Mouse (Mus musculus) T-helper 17 cell (primary cell): ENCODE results near the gene Usp35.

ENCODE experiments used
- in situ Hi-C, 2 experiments: fragments of 300-600 bp; cut with MboI, MseI; formaldehyde crosslinking; loops; 1 replicate in 1 of 2; 2 replicates in 1 of 2; pipeline ENCODE4 v1.15.1; 2025; ENCODE audit warnings: high pct_unique_total_duplicates in 2 of 2

Usp35 gene

GRCm38 (mm10) chr7:97315656-97316055 lies 16.2 kb downstream of the Usp35 start:
- in situ Hi-C loops = no loop called here

GRCm38 (mm10) chr7:97314646-97315045 lies 17.2 kb downstream of the Usp35 start:
- in situ Hi-C loops = no loop called here

- in situ Hi-C loops = no loop called here
Measured at GRCm38 (mm10) chr7:97313364-97313995, 18.3 kb downstream of the Usp35 start.

- in situ Hi-C loops = no loop called here
Measured at GRCm38 (mm10) chr7:97312856-97313255, 19.0 kb downstream of the Usp35 start.

- in situ Hi-C loops = no loop called here
Measured at GRCm38 (mm10) chr7:97312196-97312595, 19.6 kb downstream of the Usp35 start.

GRCm38 (mm10) chr7:97311620-97312019 lies 20.2 kb downstream of the Usp35 start:
- in situ Hi-C loops = no loop called here

GRCm38 (mm10) chr7:97310341-97310635 lies 21.5 kb downstream of the Usp35 start:
- in situ Hi-C loops = no loop called here

- in situ Hi-C loops = no loop called here
Measured at GRCm38 (mm10) chr7:97309461-97310340, 22.1 kb downstream of the Usp35 start.

GRCm38 (mm10) chr7:97307546-97307945 lies 24.3 kb downstream of the Usp35 start:
- in situ Hi-C loops = no loop called here

GRCm38 (mm10) chr7:97306813-97307212 lies 25.0 kb downstream of the Usp35 start:
- in situ Hi-C loops = no loop called here

GRCm38 (mm10) chr7:97305206-97305605 lies 26.6 kb downstream of the Usp35 start:
- in situ Hi-C loops = no loop called here

GRCm38 (mm10) chr7:97304471-97304870 lies 27.3 kb downstream of the Usp35 start:
- in situ Hi-C loops = loop anchor here in 1 of 2 experiments (5.0 kb wide), 2 partner anchors 217 to 332 kb away; no protein-coding TSS in a partner anchor

GRCm38 (mm10) chr7:97303614-97304013 lies 28.2 kb downstream of the Usp35 start:
- in situ Hi-C loops = loop anchor here in 1 of 2 experiments (5.0 kb wide), 2 partner anchors 216 to 331 kb away; no protein-coding TSS in a partner anchor

- in situ Hi-C loops = loop anchor here in 1 of 2 experiments (5.0 kb wide), 2 partner anchors 216 to 331 kb away; no protein-coding TSS in a partner anchor
Measured at GRCm38 (mm10) chr7:97302876-97303275, 28.9 kb downstream of the Usp35 start.

GRCm38 (mm10) chr7:97302261-97302660 lies 29.6 kb downstream of the Usp35 start:
- in situ Hi-C loops = loop anchor here in 1 of 2 experiments (5.0 kb wide), 2 partner anchors 215 to 330 kb away; no protein-coding TSS in a partner anchor

- in situ Hi-C loops = loop anchor here in 1 of 2 experiments (5.0 kb wide), 2 partner anchors 214 to 329 kb away; no protein-coding TSS in a partner anchor
Measured at GRCm38 (mm10) chr7:97301321-97301720, 30.5 kb downstream of the Usp35 start.

GRCm38 (mm10) chr7:97300914-97301313 lies 30.9 kb downstream of the Usp35 start:
- in situ Hi-C loops = loop anchor here in 1 of 2 experiments (5.0 kb wide), 2 partner anchors 214 to 329 kb away; no protein-coding TSS in a partner anchor

- in situ Hi-C loops = loop anchor here in 1 of 2 experiments (5.0 kb wide), 2 partner anchors 202 to 332 kb away; no protein-coding TSS in a partner anchor
Measured at GRCm38 (mm10) chr7:97298943-97299342, 32.9 kb downstream of the Usp35 start.

- in situ Hi-C loops = loop anchor here in 1 of 2 experiments (5.0 kb wide), 2 partner anchors 201 to 331 kb away; no protein-coding TSS in a partner anchor
Measured at GRCm38 (mm10) chr7:97298279-97298678, 33.5 kb downstream of the Usp35 start.

GRCm38 (mm10) chr7:97297466-97297865 lies 34.4 kb downstream of the Usp35 start:
- in situ Hi-C loops = loop anchor here in 1 of 2 experiments (5.0 kb wide), 2 partner anchors 200 to 330 kb away; no protein-coding TSS in a partner anchor

- in situ Hi-C loops = loop anchor here in 1 of 2 experiments (5.0 kb wide), 2 partner anchors 200 to 330 kb away; no protein-coding TSS in a partner anchor
Measured at GRCm38 (mm10) chr7:97296986-97297385, 34.8 kb downstream of the Usp35 start.

GRCm38 (mm10) chr7:97271068-97271467 lies 60.8 kb downstream of the Usp35 start:
- in situ Hi-C loops = no loop called here
